Mouse (Mus musculus): ENCODE results near the gene Cfap97.
"Not testable (repeated sequence)": the region's sequence is repeated elsewhere in the genome, so short reads cannot be mapped to it uniquely, and the experiment has no call there.

Gene Cfap97

GRCm38 (mm10) chr8:46151202-46152062 is at the start of gene Cfap97:
Gene Cfap97, plus strand, starts transcription at chr8:46151771.
- DNase-seq (ENCODE audit: low read depth): peak; percentile 57

GRCm38 (mm10) chr8:46103434-46103833 is 48.1 kb upstream of the Cfap97 start:
- no peak for DNase-seq (ENCODE audit: low read depth)

DNA sequence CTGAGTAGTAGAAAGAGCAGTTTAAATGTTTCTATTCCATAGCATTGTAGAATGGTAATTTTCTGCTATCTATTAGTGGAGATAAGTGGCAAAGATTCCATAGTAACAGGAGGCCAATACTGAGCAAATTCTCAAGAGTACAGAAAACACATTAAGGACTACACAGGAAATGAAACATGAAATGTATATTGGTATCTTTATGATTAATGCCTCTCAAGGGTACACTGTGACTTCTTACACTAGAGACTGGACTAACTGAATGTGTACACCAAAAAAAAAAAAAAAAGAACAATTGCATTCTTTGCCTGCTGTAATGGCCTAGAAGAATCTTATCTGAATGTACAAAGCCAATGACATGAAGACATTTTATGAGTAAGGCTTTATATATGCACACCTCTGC is 43.9 kb upstream of the Cfap97 start:
- DNase-seq (ENCODE audit: low read depth): no peak

DNA sequence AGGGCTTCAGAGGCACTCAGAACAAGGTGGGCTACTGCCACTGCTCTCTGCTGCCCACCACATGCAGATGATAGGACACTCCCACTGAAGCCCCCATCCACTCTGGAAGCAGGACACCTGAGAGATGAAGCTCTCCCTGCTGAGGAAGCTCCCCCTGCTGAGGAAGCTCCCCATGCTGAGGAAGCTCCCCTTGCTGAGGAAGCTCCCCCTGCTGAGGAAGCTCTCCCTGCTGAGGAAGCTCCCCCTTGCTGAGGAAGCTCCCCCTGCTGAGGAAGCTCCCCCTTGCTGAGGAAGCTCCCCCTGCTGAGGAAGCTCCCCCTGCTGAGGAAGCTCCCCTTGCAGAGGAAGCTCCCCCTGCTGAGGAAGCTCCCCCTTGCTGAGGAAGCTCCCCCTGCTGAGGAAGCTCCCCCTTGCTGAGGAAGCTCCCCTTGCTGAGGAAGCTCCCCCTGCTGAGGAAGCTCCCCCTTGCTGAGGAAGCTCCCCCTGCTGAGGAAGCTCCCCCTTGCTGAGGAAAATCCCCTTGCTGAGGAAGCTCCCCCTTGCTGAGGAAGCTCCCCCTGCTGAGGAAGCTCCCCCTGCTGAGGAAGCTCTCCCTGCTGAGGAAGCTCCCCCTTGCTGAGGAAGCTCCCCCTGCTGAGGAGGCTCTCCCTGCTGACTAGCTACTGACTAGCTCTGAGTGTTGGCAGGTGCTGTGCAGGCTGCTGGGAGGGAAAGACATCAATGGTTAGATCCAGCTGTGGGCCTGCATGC is 38.0 kb upstream of the Cfap97 start:
- DNase-seq (ENCODE audit: low read depth): not testable (repeated sequence)

DNA sequence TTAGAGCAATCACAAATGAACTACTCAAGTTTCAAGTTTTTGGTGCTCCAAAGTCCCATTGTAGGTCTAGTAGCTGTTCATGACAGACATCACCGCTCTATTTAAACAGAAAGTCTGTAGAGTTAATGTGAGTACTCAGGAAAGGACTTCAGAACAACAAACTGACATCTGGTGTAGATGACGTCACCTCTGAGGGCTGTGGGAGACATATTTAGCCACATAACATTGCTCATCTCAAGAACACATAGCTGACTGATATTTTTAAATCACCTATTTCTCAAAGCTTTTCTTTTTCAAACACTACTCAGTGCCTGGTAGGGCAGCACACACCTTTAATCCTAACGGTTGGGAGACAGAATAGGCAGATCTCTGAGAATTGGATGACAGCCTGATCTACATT is 34.4 kb upstream of the Cfap97 start:
- no peak for DNase-seq (ENCODE audit: low read depth)

GRCm38 (mm10) chr8:46119176-46119575 is 32.4 kb upstream of the Cfap97 start:
- no peak for DNase-seq (ENCODE audit: low read depth)

DNA sequence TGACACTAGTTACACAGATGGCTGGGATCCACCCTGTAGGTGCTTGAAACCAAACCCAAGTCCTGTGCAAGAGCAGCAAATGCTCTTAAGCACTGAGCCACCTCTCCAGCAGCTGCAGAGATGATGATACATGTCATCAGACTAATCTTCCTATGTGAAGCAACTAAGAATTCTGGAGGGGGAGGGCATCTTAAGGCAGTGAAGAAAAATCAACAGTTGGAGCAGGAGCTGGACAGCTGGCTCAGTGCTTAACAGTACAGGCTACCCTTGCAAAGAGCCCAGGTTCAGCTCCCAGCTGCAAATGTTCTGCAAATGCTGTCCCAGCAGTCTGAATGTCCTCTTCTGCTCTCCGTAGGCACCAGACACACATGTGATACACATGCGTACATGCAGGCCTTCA is 29.1 kb upstream of the Cfap97 start:
- DNase-seq (ENCODE audit: low read depth): no peak

- no peak for DNase-seq (ENCODE audit: low read depth)
These were observed 21.1 kb upstream of the Cfap97 start for GRCm38 (mm10) chr8:46130426-46130825.

- DNase-seq (ENCODE audit: low read depth): not testable (repeated sequence)
These were observed 16.0 kb upstream of the Cfap97 start for GRCm38 (mm10) chr8:46135546-46135945.

- DNase-seq (ENCODE audit: low read depth): no peak
These were observed 14.2 kb upstream of the Cfap97 start for GRCm38 (mm10) chr8:46137336-46137735.

DNA sequence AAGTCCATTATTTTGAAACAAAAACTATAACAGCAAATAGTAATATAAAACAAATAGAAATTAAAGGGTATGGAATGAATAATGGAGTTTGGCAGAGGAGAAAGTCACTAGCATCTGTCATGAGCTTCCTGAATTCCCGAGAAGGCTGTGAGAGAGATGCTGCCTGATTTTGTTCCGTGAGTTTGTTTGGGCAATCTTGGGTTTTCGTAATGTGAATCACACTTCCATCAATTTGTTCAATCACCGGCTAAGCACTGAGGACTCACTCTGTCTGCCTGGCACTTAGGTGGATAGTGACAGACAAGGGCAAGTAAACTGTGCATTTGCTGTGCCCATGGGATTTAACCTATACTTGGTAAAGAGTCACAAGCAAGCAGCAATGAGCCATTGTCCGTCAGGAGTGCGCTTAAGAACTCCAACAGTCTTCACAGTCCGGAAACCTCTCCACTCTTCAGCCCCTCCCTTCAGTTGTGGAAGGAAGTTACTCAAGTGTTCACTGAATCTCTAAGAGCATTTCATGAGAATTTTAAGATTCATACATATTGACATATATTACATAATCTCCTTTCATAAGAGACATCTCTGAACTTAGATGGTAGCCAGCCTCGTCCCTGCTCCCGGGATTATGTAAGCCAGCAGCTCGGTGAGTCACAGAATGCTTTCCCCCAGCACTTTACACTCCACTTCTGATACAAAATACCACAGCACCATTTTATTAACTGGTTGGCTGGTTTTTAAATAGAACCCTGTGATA is 13.6 kb upstream of the Cfap97 start:
- no peak for DNase-seq (ENCODE audit: low read depth)

DNA sequence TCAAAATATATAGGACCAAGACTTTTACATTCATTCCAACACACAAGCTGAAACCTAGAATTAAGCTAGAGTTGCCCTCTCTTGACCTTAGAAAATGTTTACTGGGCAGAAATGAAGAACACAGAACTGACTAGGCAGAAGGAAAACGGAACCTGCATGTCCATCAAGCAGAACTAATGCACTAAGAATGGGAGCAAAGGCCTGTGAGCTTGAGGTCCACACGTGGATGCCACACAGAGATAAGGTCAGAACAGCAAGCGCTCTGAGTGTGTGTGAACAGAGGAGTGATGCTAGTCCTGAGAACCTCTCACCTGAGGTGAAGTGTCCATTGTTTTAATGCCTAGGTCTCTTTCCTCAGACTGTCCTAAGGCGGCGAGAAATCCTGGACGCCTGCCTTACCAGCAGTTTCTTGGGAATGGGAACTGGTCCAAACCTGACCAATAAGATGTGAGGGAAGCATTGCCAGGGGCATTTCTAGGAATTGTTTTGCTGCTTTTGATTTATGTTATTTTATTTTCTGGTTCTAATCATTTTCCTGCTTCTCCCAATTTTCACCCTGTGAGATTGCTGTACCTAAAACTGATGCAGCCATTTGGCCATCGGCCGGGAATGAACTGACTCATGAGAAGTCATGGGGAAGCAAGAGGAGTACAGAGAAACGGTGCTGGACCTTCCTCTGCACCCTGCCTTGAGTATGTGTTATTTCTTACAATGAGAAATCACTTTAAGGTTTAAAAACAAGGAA is 11.0 kb upstream of the Cfap97 start:
- no peak for DNase-seq (ENCODE audit: low read depth)

DNA sequence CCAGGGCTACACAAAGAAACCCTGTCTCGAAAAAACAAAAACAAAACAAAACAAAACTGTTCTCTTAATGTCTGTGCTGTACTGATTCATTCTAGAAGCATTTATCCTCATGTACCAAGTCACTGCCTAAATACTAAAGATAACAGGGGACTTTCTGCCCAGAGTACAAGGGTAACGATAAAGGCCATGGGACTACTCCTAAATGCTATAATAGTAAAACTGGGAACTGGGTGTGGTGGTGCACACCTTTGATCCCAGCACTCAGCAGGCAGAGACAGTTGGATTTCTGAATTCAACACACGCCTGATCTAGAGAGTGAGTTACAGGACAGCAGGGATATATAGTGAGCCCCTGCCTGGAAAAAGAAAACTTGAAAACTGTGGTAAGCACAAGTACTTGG is 9.9 kb upstream of the Cfap97 start:
- no peak for DNase-seq (ENCODE audit: low read depth)

DNA sequence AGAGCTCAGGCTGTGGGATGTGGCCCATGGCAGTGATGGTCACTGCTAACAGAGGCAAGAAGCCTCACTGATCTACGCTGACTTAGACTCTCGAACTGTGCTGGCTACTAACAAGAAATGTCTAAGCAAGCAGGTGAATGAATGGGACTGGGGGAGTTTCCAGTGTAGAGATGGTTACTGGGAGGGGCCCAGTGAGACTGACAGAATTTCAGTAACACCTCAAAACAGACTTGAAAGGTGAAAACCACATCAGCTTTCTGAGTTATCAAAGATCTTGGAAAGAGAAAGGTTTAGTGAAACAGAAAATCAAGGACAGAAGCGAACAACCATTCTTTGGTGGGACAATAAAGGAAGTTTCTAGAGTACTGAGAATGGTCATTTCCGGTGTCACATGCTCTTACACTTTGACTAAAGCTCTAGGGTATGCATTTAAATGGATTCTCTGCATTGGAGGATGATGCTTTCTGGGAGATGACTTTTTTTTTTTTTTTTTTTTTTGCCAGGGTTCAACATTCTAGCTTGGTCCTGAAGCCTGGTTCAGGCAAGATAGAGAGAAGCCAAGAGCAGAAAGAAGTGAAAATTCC is 9.0 kb upstream of the Cfap97 start:
- DNase-seq (ENCODE audit: low read depth): no peak

- DNase-seq (ENCODE audit: low read depth): no peak
These were observed 8.1 kb upstream of the Cfap97 start for GRCm38 (mm10) chr8:46143470-46143869.

DNA sequence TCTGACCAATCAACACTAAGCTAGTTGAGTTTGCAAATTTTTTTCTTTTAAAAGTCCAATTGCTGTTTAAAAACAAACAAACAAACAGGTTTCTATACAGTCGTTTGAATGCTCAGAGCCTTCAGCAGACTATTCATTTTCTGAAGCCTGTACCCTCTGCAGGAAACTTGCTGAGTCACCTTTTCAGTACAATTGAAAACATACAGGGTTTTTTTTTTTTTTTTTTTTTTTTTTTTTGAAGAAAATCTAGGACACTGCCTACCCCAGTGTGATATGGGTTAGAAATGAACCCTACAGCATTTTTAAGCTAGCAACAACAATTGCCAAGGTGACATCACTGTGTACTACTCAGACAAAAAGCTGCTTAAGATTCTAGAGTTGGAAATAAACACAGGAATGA is 7.6 kb upstream of the Cfap97 start:
- no peak for DNase-seq (ENCODE audit: low read depth)

DNA sequence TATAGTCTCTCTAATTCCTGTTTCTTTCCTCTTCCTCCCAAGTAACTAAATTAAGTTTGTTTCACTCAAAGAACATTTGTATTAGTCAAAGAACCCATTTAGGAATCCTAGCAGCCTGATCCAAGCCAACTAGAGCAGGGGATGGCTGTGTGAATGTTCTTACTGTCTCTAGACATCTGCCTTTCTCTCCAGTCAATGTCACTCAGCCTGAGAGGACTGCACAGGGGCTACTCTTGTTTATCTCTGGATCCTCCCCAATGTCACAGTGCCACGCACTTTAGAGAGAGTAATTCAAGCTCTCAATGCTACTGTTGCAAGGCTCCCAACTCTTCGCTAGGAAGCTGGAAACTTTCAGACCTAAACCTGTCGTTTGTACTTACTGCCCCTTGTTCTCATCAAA is 5.4 kb upstream of the Cfap97 start:
- DNase-seq (ENCODE audit: low read depth): no peak

GRCm38 (mm10) chr8:46149306-46149705 is 2.3 kb upstream of the Cfap97 start:
- no peak for DNase-seq (ENCODE audit: low read depth)

DNA sequence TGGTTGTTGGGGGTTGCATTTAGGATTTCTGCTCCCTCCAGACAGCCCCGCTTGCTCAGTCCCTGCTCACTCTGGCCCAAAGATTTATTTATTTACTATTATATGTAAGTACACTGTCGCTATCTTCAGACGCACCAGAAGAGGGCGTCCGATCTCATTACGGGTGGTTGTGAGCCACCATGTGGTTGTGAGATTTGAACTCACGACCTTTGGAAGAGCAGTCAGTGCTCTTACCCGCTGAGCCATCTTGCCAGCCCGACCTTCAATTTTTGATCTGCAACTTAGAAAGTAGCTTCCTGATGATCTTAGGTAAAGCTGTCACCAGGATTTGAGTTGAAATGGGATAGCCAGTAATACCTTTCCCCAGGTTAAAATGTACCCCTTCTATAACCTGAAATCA is 1.8 kb upstream of the Cfap97 start:
- no peak for DNase-seq (ENCODE audit: low read depth)

DNA sequence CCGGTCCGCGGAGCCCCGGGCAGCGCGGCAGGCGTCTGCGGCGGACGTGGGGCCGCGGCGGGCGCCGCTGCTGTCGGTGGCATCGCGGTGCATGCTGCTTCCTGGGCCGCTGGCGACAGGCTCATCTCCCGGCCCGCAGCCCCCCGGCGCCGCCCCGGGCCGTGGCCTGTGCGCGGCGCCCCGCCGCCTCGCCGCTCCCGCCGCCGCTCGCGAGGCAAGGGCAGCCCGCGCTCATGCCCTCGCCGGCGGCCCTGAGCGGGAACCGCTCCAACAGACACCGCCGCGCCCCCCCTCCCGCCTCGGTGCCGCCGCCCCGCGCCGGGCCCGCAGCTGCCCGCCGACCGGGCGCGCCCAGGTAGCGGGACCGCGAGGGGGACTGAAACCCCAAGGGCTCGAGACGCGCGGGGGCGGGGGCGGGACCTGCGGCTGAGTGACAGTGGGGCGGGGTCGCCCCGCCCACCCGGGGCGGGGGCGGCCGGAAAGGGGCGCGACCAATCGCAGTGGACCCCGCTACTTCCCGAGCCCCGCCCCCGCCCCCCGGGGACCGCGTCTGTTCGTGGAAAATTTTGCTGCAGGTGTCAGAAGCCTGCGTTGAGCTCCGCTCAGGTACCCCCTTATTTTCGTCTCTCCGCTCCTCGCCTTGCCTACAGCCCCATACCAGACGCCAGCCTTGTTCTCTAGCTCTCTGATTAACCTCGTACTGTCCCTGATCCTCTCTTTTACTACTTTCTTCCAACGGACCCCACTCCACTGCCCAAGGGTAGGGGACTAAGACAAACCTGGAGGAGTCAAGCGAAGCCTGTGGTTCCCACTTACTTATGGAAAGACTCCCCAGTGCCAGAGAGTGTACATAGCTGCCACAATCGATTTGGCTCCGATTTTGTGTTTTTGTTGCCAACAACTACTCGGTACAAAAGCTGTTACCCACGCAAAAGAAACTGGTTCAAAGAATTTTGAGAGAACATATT is 777 bp downstream of the Cfap97 start, which contains the start of gene Snx25:
Gene Snx25, minus strand, starts transcription at position 96 of the 968 bp plus-strand sequence.
- DNase-seq (ENCODE audit: low read depth): peak; percentile 94
